Mouse (Mus musculus) stomach, embryonic 14.5 days (tissue): ENCODE measurements around the gene Sfpq. TPM values are rescaled to one million over a fixed set of nuclear protein-coding genes. Genes with fewer than 3 reads are reported as not detected.
"Not testable (repeated sequence)": the region's sequence is repeated elsewhere in the genome, so short reads cannot be mapped to it uniquely, and the experiment has no call there.

Experiments used
- ATAC-seq: fragments of 200-750 bp; cut with Nextera tagmentation; 2 replicates; pipeline ENCODE4 v1.8.0; 2017; ENCODE audit warnings: low read depth, moderate TSS enrichment; ENCODE audit not compliant: insufficient number of reproducible peaks, insufficient read depth, low FRiP score
- H3K27ac ChIP-seq: fragments of 300-500 bp; sonication (generic); 2 replicates; pipeline ENCODE4 v1.5.1; 2014; ENCODE audit warnings: mild to moderate bottlenecking, low read length, moderate library complexity, mixed read lengths
- H3K27me3 ChIP-seq: fragments of 300-500 bp; sonication (generic); 2 replicates; pipeline ENCODE4 v1.6.1; 2014; ENCODE audit warnings: low read length, control low read depth, mixed read lengths; ENCODE audit not compliant: control insufficient read depth, insufficient read depth
- H3K36me3 ChIP-seq: fragments of 300-500 bp; sonication (generic); 2 replicates; pipeline ENCODE4 v1.6.1; 2014; ENCODE audit warnings: mild to moderate bottlenecking, control low read depth, low read length, moderate library complexity, mixed read lengths; ENCODE audit not compliant: control insufficient read depth, insufficient read depth
- H3K4me1 ChIP-seq: fragments of 300-500 bp; sonication (generic); 2 replicates; pipeline ENCODE4 v1.6.1; 2014; ENCODE audit warnings: low read length, control low read depth, mixed read lengths; ENCODE audit not compliant: control insufficient read depth, insufficient read depth
- H3K4me2 ChIP-seq: fragments of 300-500 bp; sonication (generic); replicated peaks from 2 replicates; pipeline ENCODE4 v1.6.1; 2014; ENCODE audit warnings: low read depth, low read length, control low read depth
- H3K4me3 ChIP-seq: fragments of 300-500 bp; sonication (generic); 2 replicates; pipeline ENCODE4 v1.5.1; 2014; ENCODE audit warnings: low read depth, low read length, control low read depth
- H3K9ac ChIP-seq: fragments of 300-500 bp; sonication (generic); replicated peaks from 2 replicates; pipeline ENCODE4 v1.6.1; 2014; ENCODE audit warnings: low read depth, mild to moderate bottlenecking, control low read depth, low read length, moderate library complexity, mixed read lengths
- H3K9me3 ChIP-seq: fragments of 300-500 bp; sonication (generic); 2 replicates; pipeline ENCODE4 v1.6.1; 2016; ENCODE audit warnings: low read depth, low read length, control low read depth; ENCODE audit not compliant: control insufficient read depth
- WGBS: fragments of 180-500 bp; shearing (Covaris S2); extraction: QIAGEN DNeasy Blood & Tissue Kit; methylation state at CpG from one replicate; pipeline ENCODE4 v1.1.7; 2014; 5-methylcytosine and 5-hydroxymethylcytosine counted together
- polyA plus RNA-seq: library from polyadenylated mRNA; unstranded; fragments of >200 nt; fragmentation: Nextera tagmentation; extraction: Ambion mirVana; gene quantifications from 2 replicates; pipeline ENCODE4 v1.2.1, GENCODE M21; 2014

Gene Sfpq
- polyA plus RNA-seq, 1 experiment from 2014 or later: 128 TPM

- no peaks in the 10 kb centered on the region for H3K36me3 ChIP-seq
- no peaks in the 10 kb centered on the region for H3K9me3 ChIP-seq
- H3K4me2 ChIP-seq: no peak overlapping the region
- no peaks in the 10 kb centered on the region for H3K27me3 ChIP-seq
- no peak overlapping the region for H3K27ac ChIP-seq
- WGBS: 64% methylated on average over 5 of the region's 5 CpGs
- H3K4me1 ChIP-seq: no peaks in the 10 kb centered on the region
- no peak for ATAC-seq
- H3K9ac ChIP-seq: no peak overlapping the region
- no peak overlapping the region for H3K4me3 ChIP-seq
Measured at GRCm38 (mm10) chr4:126992356-126992755, 28.8 kb upstream of the Sfpq start.

DNA sequence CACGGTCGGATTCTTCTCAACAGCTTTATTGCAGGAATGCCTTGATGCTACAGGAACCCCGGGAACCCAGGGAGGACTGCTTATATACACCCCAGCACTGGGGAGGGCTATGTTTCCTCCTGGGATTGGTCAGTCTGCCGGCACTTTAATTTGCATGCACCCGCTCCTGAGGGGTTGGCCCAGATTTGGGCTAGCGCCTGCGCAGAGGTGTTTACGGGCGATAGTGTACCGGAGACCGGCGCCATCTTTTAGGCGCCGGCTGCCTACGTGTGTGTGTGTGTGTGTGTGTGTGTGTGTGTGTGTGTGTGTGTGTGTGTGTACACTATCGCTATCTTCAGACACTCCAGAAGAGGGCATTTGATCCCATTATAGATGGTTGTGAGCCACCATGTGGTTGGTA is 21.8 kb upstream of the Sfpq start:
- not testable (repeated sequence) for H3K4me3 ChIP-seq, ATAC-seq

DNA sequence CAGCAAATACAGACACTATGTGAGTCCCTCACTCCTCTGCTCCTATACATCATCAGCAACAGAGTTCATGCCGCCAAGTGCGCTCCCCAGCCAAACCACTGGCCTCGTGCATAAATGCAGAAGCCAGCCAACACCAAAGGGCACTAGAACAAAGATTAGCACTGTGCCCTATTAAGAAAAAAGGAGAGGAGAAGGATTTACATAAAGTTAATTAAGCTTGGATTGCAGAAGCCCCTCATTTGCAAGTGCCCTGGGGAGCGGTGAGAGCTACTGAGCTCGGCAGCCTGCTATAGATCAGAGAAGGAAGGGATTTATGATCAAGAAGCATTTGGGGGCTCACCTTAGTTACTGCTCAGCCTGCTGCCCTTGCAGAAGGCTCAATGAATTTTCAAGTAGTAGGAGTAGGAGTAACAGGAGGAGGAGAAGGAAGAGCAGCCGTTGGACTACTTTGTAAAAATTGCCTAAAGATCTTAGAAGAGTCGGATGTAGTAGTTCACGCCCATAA is 20.5 kb upstream of the Sfpq start:
- Histone ChIP-seq H3K36me3 (no peaks in the 10 kb centered on the region), H3K9ac (no peak overlapping the region), H3K4me3 (no peak overlapping the region), H3K4me2 (no peak overlapping the region), H3K27me3 (no peaks in the 10 kb centered on the region), H3K9me3 (no peaks in the 10 kb centered on the region), H3K27ac (no peak overlapping the region), H3K4me1 (0 out of 2 replicates have a peak, but pooled peaks cover 3% of the 10 kb centered on the region)
- no peak for ATAC-seq
- 40% methylated on average over 8 of the region's 8 CpGs for WGBS

More for the DNA sequence above, 21.8 kb upstream of the Sfpq start:
- H3K9ac ChIP-seq, H3K9me3 ChIP-seq, H3K27me3 ChIP-seq, H3K36me3 ChIP-seq, H3K27ac ChIP-seq, H3K4me2 ChIP-seq, H3K4me1 ChIP-seq: not testable (repeated sequence)
- WGBS: 97% methylated on average over 16 of the region's 16 CpGs

DNA sequence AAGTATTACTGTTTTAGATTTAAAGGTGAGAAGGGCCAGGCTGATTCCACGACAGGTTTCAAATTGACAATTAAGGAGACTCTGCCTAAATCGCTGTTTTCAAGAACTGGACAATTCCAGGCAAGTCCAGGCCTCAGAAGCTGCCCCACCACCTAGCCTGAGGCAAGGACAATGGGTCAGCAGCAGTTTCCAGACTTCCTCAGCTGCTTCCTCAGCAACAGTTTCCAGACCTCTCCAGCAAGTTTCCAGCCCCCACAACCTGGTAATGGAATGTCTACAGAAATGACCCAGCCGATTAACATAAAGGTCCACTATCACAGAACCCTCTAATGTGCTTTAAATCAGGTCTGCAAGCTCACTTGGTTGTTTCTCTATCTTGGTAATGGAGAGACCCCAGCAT is 16.7 kb upstream of the Sfpq start:
- no peak overlapping the region for H3K27ac ChIP-seq
- ATAC-seq: no peak
- H3K27me3 ChIP-seq: no peaks in the 10 kb centered on the region
- 73% methylated on average over 3 of the region's 3 CpGs for WGBS
- H3K36me3 ChIP-seq: no peaks in the 10 kb centered on the region
- H3K4me1 ChIP-seq: 0 out of 2 replicates have a peak, but pooled peaks cover 3% of the 10 kb centered on the region
- no peaks in the 10 kb centered on the region for H3K9me3 ChIP-seq
- no peak overlapping the region for H3K4me2 ChIP-seq
- no peak overlapping the region for H3K4me3 ChIP-seq
- no peak overlapping the region for H3K9ac ChIP-seq

GRCm38 (mm10) chr4:127005113-127005936 is 15.8 kb upstream of the Sfpq start:
- Histone ChIP-seq H3K4me3 (peak overlapping the region; percentile 26), H3K4me1 (0 out of 2 replicates have a peak, but pooled peaks cover 3% of the 10 kb centered on the region), H3K27me3 (no peaks in the 10 kb centered on the region), H3K27ac (no peak overlapping the region), H3K9me3 (no peaks in the 10 kb centered on the region), H3K4me2 (peak overlapping the region; percentile 41), H3K36me3 (no peaks in the 10 kb centered on the region), H3K9ac (no peak overlapping the region)
- 13% methylated on average over 25 of the region's 25 CpGs for WGBS
- ATAC-seq: no peak

DNA sequence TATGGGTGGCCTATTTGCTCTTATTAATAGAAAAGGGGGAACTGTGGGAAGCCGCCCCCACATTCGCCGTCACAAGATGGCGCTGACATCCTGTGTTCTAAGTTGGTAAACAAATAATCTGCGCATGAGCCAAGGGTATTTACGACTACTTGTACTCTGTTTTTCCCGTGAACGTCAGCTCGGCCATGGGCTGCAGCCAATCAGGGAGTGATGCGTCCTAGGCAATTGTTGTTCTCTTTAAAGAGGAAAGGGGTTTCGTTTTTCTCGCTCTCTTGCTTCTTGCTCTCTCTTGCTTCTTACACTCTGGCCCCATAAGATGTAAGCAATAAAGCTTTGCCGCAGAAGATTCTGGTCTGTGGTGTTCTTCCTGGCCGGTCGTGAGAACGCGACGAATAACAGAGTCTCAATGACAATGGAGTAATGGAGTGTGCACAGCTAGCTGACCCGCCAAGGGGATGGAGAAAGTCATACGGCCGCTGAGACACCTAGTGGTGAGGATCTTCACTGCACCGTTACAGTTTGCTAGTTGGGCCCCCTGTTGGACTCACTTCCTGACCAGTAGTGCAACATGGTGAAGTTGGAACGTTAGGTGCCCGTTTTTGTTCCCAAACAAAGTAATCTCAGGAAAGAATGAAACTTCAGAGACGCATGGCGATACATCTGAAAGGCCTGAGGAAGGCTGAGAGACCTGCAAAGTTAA is 5.7 kb upstream of the Sfpq start:
- H3K4me1 ChIP-seq, H3K36me3 ChIP-seq, H3K9ac ChIP-seq, H3K27ac ChIP-seq, H3K9me3 ChIP-seq, H3K27me3 ChIP-seq: not testable (repeated sequence)
- WGBS: 14% methylated on average over 14 of the region's 26 CpGs
- Histone ChIP-seq H3K4me2 (0 out of 2 replicates have a peak overlapping the region, but pooled peaks have one; percentile 12), H3K4me3 (peak overlapping the region; percentile 15; the same call in 1 of the 2 replicates)
- ATAC-seq: peak; percentile 81; the same call in 1 of the 2 replicates

DNA sequence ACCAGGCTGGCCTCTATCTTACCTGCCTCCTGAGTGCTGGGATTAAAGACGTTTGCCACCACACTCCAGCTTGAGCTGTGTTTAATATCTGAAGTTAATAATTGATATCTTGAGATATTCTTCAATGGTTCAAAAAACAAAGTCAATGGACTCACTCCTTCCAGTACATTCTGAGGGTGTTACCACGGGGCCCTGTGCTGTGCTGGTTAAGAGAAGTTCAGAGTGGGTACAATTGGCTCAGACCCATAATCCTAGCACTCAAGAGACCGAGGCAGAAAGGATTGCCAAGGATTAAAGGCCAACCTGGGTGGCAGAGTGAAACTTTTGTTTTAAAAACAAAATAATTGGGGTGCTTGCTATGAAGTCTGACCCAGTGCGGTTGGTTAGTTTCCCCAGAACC is 4.8 kb upstream of the Sfpq start:
- Histone ChIP-seq H3K27ac (no peak overlapping the region), H3K9me3 (no peaks in the 10 kb centered on the region)
- WGBS: 86% methylated on average over 4 of the region's 4 CpGs

GRCm38 (mm10) chr4:127020411-127021150 is 543 bp upstream of the Sfpq start:
- Histone ChIP-seq H3K36me3 (peaks cover 24% of the 10 kb centered on the region), H3K4me2 (peak overlapping the region; percentile 43), H3K27ac (0 out of 2 replicates have a peak overlapping the region, but pooled peaks have one; percentile 21), H3K9ac (no peak overlapping the region), H3K4me3 (peak overlapping the region; percentile 29), H3K9me3 (no peaks in the 10 kb centered on the region), H3K27me3 (no peaks in the 10 kb centered on the region), H3K4me1 (peaks cover 12% of the 10 kb centered on the region; the same call in 1 of the 2 replicates)
- no peak for ATAC-seq
- 11% methylated on average over 13 of the region's 13 CpGs for WGBS

More for the DNA sequence above, 4.8 kb upstream of the Sfpq start:
- Histone ChIP-seq H3K9ac (no peak overlapping the region), H3K4me3 (no peak overlapping the region), H3K4me2 (no peak overlapping the region), H3K36me3 (no peaks in the 10 kb centered on the region), H3K4me1 (no peaks in the 10 kb centered on the region), H3K27me3 (no peaks in the 10 kb centered on the region)
- ATAC-seq: no peak
